Mouse (Mus musculus) small intestine, adult 2 months (tissue): ENCODE measurements at regions not wholly inside any gene's neighbourhood (a gene's known extent, or its start where the extent isn't known, plus 50 kb on each side); places are given as distances from the start of the nearest gene placed in this dataset.

ENCODE experiments used
- CTCF ChIP-seq: fragments of 200-500 bp; IDR thresholded peaks from 2 replicates; pipeline ENCODE4 v1.5.1; 2012; ENCODE audit warnings: low read depth, mild to moderate bottlenecking, control low read depth, inconsistent platforms, low read length, moderate library complexity, mixed read lengths; ENCODE audit not compliant: insufficient replicate concordance, insufficient read length; ENCODE audit errors: extremely low read depth
- POLR2A ChIP-seq: fragments of 200-500 bp; IDR thresholded peaks from 2 replicates; pipeline ENCODE4 v1.6.1; 2012; ENCODE audit warnings: low read depth, mild to moderate bottlenecking, control low read depth, inconsistent platforms, low read length, moderate library complexity

- TF ChIP-seq CTCF (no peak), POLR2A (no peak)
Measured at GRCm38 (mm10) chr8:113581704-113582103, 53.7 kb upstream of the Mon1b start.
